Mouse (Mus musculus) lung, embryonic 16.5 days (tissue): ENCODE results near the gene Rac3. TPM values are rescaled to one million over a fixed set of nuclear protein-coding genes. Genes with fewer than 3 reads are reported as not detected.

Experiments
- ATAC-seq: fragments of 200-750 bp; cut with Nextera tagmentation; 2 replicates; pipeline ENCODE4 v1.8.0; 2017; ENCODE audit warnings: low read depth, mild to moderate bottlenecking, moderate library complexity
- H3K27ac ChIP-seq: fragments of 300-500 bp; sonication (generic); 2 replicates; pipeline ENCODE4 v1.5.1; 2014; ENCODE audit warnings: mild to moderate bottlenecking, control low read depth, low read length
- H3K27me3 ChIP-seq: fragments of 300-500 bp; sonication (generic); 2 replicates; pipeline ENCODE4 v1.6.1; 2014; ENCODE audit warnings: low read depth, low read length, mixed read lengths; ENCODE audit not compliant: control insufficient read depth, insufficient read depth
- H3K36me3 ChIP-seq: fragments of 300-500 bp; sonication (generic); 2 replicates; pipeline ENCODE4 v1.6.1; 2014; ENCODE audit warnings: low read length; ENCODE audit not compliant: control insufficient read depth, insufficient read depth
- H3K4me1 ChIP-seq: fragments of 300-500 bp; sonication (generic); replicated peaks from 2 replicates; pipeline ENCODE4 v1.6.1; 2014; ENCODE audit warnings: low read length, mixed read lengths; ENCODE audit not compliant: control insufficient read depth, insufficient read depth
- H3K4me2 ChIP-seq: fragments of 300-500 bp; sonication (generic); 2 replicates; pipeline ENCODE4 v1.6.1; 2014; ENCODE audit warnings: low read depth, low read length, control low read depth
- H3K4me3 ChIP-seq: fragments of 300-500 bp; sonication (generic); 2 replicates; pipeline ENCODE4 v1.5.1; 2014; ENCODE audit warnings: mild to moderate bottlenecking, low read length, control low read depth
- H3K9ac ChIP-seq: fragments of 300-500 bp; sonication (generic); 2 replicates; pipeline ENCODE4 v1.6.1; 2014; ENCODE audit warnings: low read length, control low read depth
- H3K9me3 ChIP-seq: fragments of 300-500 bp; sonication (generic); 2 replicates; pipeline ENCODE4 v1.6.1; 2016; ENCODE audit warnings: low read length; ENCODE audit not compliant: control insufficient read depth
- WGBS: fragments of 180-500 bp; shearing (Covaris S2); extraction: QIAGEN DNeasy Blood & Tissue Kit; methylation state at CpG from one replicate; pipeline ENCODE4 v1.1.7; 2014; 5-methylcytosine and 5-hydroxymethylcytosine counted together
- polyA plus RNA-seq: library from polyadenylated mRNA; unstranded; fragments of >200 nt; fragmentation: Nextera tagmentation; extraction: Ambion mirVana; gene quantifications from 2 replicates; pipeline ENCODE4 v1.2.1, GENCODE M21; 2015

Rac3 gene
- polyA plus RNA-seq, 1 experiment from 2014 or later, result 54.2 TPM

DNA sequence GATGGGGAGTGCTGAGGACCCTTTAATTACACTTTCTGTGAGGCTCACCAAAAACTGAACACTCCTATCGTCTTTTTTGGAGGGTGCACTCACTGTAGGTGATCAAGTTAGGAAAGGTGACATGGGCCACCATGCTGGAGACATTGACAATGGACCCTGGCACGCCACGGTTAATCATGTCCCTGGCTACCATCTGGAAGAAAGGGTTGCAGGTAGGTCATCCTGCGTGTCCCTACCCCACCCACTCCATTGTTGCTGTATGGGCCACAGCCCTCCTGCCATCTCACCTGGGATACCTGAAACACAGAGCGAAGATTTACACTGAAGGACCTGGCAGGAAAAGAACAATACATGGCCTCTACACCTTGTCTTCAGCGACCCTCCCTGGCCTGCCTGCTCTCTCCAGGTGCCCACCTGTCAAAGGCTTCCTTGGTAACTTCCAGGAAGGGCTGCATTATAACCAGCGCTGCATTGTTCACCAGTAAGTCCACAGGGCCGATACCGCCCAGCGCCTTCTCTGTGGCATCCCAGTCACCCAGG is 9.1 kb downstream of the Rac3 start:
- 85% methylated on average over 10 of the region's 10 CpGs for WGBS
- H3K4me3 ChIP-seq, result no peak overlapping the region
- H3K4me1 ChIP-seq, result peaks cover 25% of the 10 kb centered on the region
- no peaks in the 10 kb centered on the region for H3K27me3 ChIP-seq
- H3K9me3 ChIP-seq, result no peaks in the 10 kb centered on the region
- H3K4me2 ChIP-seq, result no peak overlapping the region
- no peak overlapping the region for H3K9ac ChIP-seq
- no peak overlapping the region for H3K27ac ChIP-seq
- ATAC-seq, result no peak
- no peaks in the 10 kb centered on the region for H3K36me3 ChIP-seq

GRCm38 (mm10) chr11:120731395-120731794 is 10.1 kb downstream of the Rac3 start:
- no peak for ATAC-seq
- 0 out of 2 replicates have a peak overlapping the region, but pooled peaks have one; percentile 7 for H3K27ac ChIP-seq
- WGBS, result 80% methylated on average over 1 of the region's 1 CpGs

GRCm38 (mm10) chr11:120731858-120732680 is 10.8 kb downstream of the Rac3 start, which contains the start of gene Cbr2:
TSS of gene Cbr2 (minus strand) at chr11:120732114.
- ATAC-seq, result no peak
- Histone ChIP-seq H3K9me3 (no peaks in the 10 kb centered on the region), H3K27ac (peak within 1 kb of the TSS; percentile 70), H3K36me3 (no peaks in the 10 kb centered on the region), H3K4me2 (no peak within 1 kb of the TSS), H3K27me3 (no peaks in the 10 kb centered on the region), H3K9ac (no peak within 1 kb of the TSS), H3K4me3 (no peak within 1 kb of the TSS), H3K4me1 (peaks cover 17% of the 10 kb centered on the region)
- 68% methylated on average over 12 of the region's 12 CpGs for WGBS

More at GRCm38 (mm10) chr11:120731395-120731794, 10.1 kb downstream of the Rac3 start:
- Histone ChIP-seq H3K4me1 (peaks cover 22% of the 10 kb centered on the region), H3K9me3 (no peaks in the 10 kb centered on the region), H3K36me3 (no peaks in the 10 kb centered on the region), H3K27me3 (no peaks in the 10 kb centered on the region), H3K4me2 (no peak overlapping the region), H3K9ac (no peak overlapping the region), H3K4me3 (no peak overlapping the region)

GRCm38 (mm10) chr11:120733521-120733920 is 12.3 kb downstream of the Rac3 start:
- H3K4me1 ChIP-seq, result peaks cover 17% of the 10 kb centered on the region
- 30% methylated on average over 6 of the region's 6 CpGs for whole genome bisulfite sequencing
- peak; percentile 37; the same call in 1 of the 2 replicates for ATAC-seq
- H3K36me3 ChIP-seq, result no peaks in the 10 kb centered on the region
- H3K9ac ChIP-seq, result no peak overlapping the region
- H3K4me2 ChIP-seq, result no peak overlapping the region
- no peak overlapping the region for H3K4me3 ChIP-seq
- H3K27ac ChIP-seq, result peak overlapping the region; percentile 70; the same call in 1 of the 2 replicates
- H3K9me3 ChIP-seq, result no peaks in the 10 kb centered on the region
- H3K27me3 ChIP-seq, result no peaks in the 10 kb centered on the region

DNA sequence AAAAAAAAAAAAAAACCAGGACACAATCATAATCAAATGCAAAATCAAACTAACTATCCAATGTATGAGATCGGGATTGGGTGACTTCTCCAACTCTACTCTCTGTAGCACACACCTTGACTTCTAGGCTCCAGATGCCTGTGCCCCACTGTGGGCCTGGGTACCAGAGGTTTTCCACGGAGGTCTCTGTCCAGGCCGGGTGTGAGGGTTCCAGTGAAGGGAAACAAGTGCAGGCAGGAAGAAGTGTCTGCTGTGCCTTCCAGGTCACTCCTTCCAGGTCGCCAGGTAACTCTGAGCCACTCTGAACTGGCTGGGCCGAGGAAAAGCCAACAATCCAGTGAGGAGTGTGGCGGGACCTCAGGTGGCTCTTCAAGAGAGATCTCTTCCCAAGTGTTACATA is 15.2 kb downstream of the Rac3 start:
- H3K27me3 ChIP-seq, result no peaks in the 10 kb centered on the region
- H3K9me3 ChIP-seq, result no peaks in the 10 kb centered on the region
- H3K27ac ChIP-seq, result no peak overlapping the region
- H3K4me1 ChIP-seq, result peaks cover 11% of the 10 kb centered on the region
- no peak for ATAC-seq
- no peak overlapping the region for H3K4me3 ChIP-seq
- H3K9ac ChIP-seq, result no peak overlapping the region
- H3K4me2 ChIP-seq, result no peak overlapping the region
- 63% methylated on average over 6 of the region's 6 CpGs for WGBS
- H3K36me3 ChIP-seq, result no peaks in the 10 kb centered on the region

GRCm38 (mm10) chr11:120740981-120741380 is 19.7 kb downstream of the Rac3 start:
- Histone ChIP-seq H3K36me3 (no peaks in the 10 kb centered on the region), H3K4me2 (no peak overlapping the region), H3K4me1 (no peaks in the 10 kb centered on the region), H3K9ac (no peak overlapping the region), H3K27me3 (no peaks in the 10 kb centered on the region), H3K9me3 (no peaks in the 10 kb centered on the region), H3K4me3 (no peak overlapping the region), H3K27ac (no peak overlapping the region)
- 79% methylated on average over 5 of the region's 5 CpGs for WGBS
- no peak for ATAC-seq

- H3K4me2 ChIP-seq, result no peak overlapping the region
- H3K27me3 ChIP-seq, result no peaks in the 10 kb centered on the region
- WGBS, result 36% methylated on average over 7 of the region's 7 CpGs
- H3K27ac ChIP-seq, result peak overlapping the region; percentile 93
- no peaks in the 10 kb centered on the region for H3K4me1 ChIP-seq
- H3K9me3 ChIP-seq, result no peaks in the 10 kb centered on the region
- H3K36me3 ChIP-seq, result no peaks in the 10 kb centered on the region
- ATAC-seq, result peak; percentile 94
- H3K9ac ChIP-seq, result no peak overlapping the region
- no peak overlapping the region for H3K4me3 ChIP-seq
Measured at GRCm38 (mm10) chr11:120744121-120744701, 22.9 kb downstream of the Rac3 start.

DNA sequence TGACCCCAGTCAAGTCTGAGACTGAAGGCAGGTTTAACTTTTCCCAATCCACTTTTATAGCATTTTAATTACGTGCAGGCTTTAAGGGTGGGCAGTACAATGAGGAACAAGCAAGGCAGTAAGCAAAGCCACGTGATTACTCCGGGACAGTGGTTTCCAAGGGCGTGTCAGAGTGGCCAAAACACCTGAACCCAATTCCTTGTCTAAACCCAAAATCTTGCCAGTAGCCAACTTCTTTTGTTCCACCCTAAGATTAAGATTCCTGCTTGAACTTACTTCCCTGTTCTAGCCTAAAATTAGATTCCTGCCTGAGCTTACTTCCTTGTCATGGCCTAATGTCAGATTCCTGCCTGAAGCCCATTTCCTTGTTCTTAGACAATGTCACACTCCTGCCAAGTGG is 26.7 kb downstream of the Rac3 start:
- ATAC-seq, result no peak
- WGBS, result 82% methylated on average over 4 of the region's 4 CpGs
- peak overlapping the region; percentile 11 for H3K27ac ChIP-seq

GRCm38 (mm10) chr11:120749430-120749829 is 28.2 kb downstream of the Rac3 start:
- no peak overlapping the region for H3K4me2 ChIP-seq
- H3K9ac ChIP-seq, result no peak overlapping the region
- no peak for ATAC-seq
- H3K27me3 ChIP-seq, result no peaks in the 10 kb centered on the region
- no peak overlapping the region for H3K4me3 ChIP-seq
- no peaks in the 10 kb centered on the region for H3K4me1 ChIP-seq
- WGBS, result 62% methylated on average over 8 of the region's 8 CpGs
- H3K27ac ChIP-seq, result no peak overlapping the region
- no peaks in the 10 kb centered on the region for H3K36me3 ChIP-seq
- H3K9me3 ChIP-seq, result no peaks in the 10 kb centered on the region

More for the DNA sequence above, 26.7 kb downstream of the Rac3 start:
- Histone ChIP-seq H3K27me3 (no peaks in the 10 kb centered on the region), H3K9ac (no peak overlapping the region), H3K9me3 (no peaks in the 10 kb centered on the region), H3K4me2 (no peak overlapping the region), H3K36me3 (no peaks in the 10 kb centered on the region), H3K4me3 (no peak overlapping the region), H3K4me1 (no peaks in the 10 kb centered on the region)
